ENCODE assay signal across 27 mouse cellular contexts in the genomic region with DNA sequence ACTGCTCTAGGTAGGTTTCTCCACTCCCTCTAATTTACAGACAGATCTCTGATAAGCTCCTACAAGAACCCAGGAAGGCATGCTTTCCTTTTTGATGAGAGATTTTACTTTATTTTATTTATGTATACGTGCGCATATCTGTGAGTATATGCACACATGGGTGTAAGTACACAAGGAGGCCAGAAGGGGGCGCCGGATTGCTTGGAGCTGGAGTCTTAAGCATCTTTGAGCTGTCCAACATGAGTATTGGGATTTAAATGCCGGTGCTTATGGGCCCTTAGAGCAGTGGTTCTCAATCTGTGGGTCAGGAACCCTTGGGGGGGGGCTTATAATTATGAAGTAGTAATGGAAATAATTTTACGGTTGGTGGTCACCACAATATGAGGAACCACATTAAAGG. TPM values are rescaled to one million over a fixed set of nuclear protein-coding genes. Genes with fewer than 3 reads are reported as not detected.
A peak's percentile ranks its signal among the peaks of the same experiment; 100 is the strongest.
DNase-seq lines count a peak whose midpoint lies in the region; ATAC-seq and TF ChIP-seq lines count a peak whose summit lies in the region.
"Had no signal": no experiment of that assay in that cellular context is flagged by ENCODE, and none has a peak within 500 bp of the region (broad histone marks: within the 10 kb centered on the region; RNA-seq: fewer than 3 reads in every experiment).

No protein-coding gene starts in this region.

- H3K27me3 ChIP-seq in forebrain, postnatal 0 days (ENCODE audit: insufficient read depth, low read length) = no peaks in the 10 kb centered on the region
- H3K27me3 ChIP-seq in forebrain, embryonic 10.5 days (ENCODE audit: poor library complexity, severe bottlenecking) = 0 out of 2 replicates have a peak, but pooled peaks cover 3% of the 10 kb centered on the region
- no peaks in the 10 kb centered on the region for H3K27me3 ChIP-seq in testis, adult 2 months (ENCODE audit: control insufficient read depth, insufficient read depth, low read length)
- H3K27me3 ChIP-seq: embryonic facial prominence, embryonic 15.5 days; forebrain, embryonic 15.5 days had no signal

- 0 out of 2 replicates have a peak, but pooled peaks have one; percentile 18 for TF ChIP-seq CTCF in forebrain, postnatal 0 days (IDR thresholded peaks at IDR 0.05; ENCODE audit: low read depth)
- peak; percentile 6 for TF ChIP-seq CTCF in left cerebral cortex, adult 2 months (IDR thresholded peaks at IDR 0.05)
- peak; percentile 46; the same call in 1 of the 2 replicates for TF ChIP-seq CTCF in testis, adult 2 months (IDR thresholded peaks at IDR 0.05; ENCODE audit: control insufficient read depth, insufficient read depth, insufficient replicate concordance, low read depth, low read length)

- H3K9ac ChIP-seq in forebrain, postnatal 0 days = no peak overlapping the region
- H3K9ac ChIP-seq: embryonic facial prominence, embryonic 15.5 days; forebrain, embryonic 15.5 days; heart, embryonic 12.5 days; hindbrain, embryonic 14.5 days had no signal

- no peak for DNase-seq in forebrain, postnatal 0 days
- DNase-seq in forebrain, embryonic 10.5 days (ENCODE audit: extremely low spot score, low spot score) = no peak
- DNase-seq in left cerebral cortex, adult 2 months (ENCODE audit: extremely low spot score in 1 of 2, low spot score in 2 of 2) = no peak
- no peak for DNase-seq in left cerebral cortex, adult 11 months (ENCODE audit: low spot score)
- no peak for DNase-seq in testis, postnatal 14 days (ENCODE audit: low spot score)
- DNase-seq in testis, postnatal 10 days (ENCODE audit: low spot score) = peak; percentile 51
- DNase-seq in thymus, postnatal 14 days = no peak
- DNase-seq: adrenal gland, postnatal 10 days; B cell, adult 2 months; cerebellum, adult 18-20 months; cerebellum, postnatal 10 days; embryo, embryonic 11 days; gastrocnemius, postnatal 25 days had no signal

- no peak for TF ChIP-seq POLR2A in testis, adult 2 months (IDR thresholded peaks at IDR 0.05; ENCODE audit: control insufficient read depth, low read depth, low read length)

- H3K36me3 ChIP-seq in forebrain, postnatal 0 days (ENCODE audit: insufficient read depth) = no peaks in the 10 kb centered on the region
- H3K36me3 ChIP-seq in forebrain, embryonic 10.5 days (replicated peaks) = no peaks in the 10 kb centered on the region
- no peaks in the 10 kb centered on the region for H3K36me3 ChIP-seq in testis, adult 2 months (ENCODE audit: control insufficient read depth, insufficient read depth, low read length)
- H3K36me3 ChIP-seq: embryonic facial prominence, embryonic 15.5 days; forebrain, embryonic 15.5 days; heart, embryonic 12.5 days; hindbrain, embryonic 10.5 days had no signal

- H3K4me2 ChIP-seq in forebrain, postnatal 0 days (ENCODE audit: low read depth) = no peak overlapping the region
- H3K4me2 ChIP-seq: embryonic facial prominence, embryonic 15.5 days; forebrain, embryonic 15.5 days; heart, embryonic 12.5 days; hindbrain, embryonic 14.5 days had no signal

- no peaks in the 10 kb centered on the region for H3K4me1 ChIP-seq in forebrain, postnatal 0 days (ENCODE audit: insufficient read depth)
- H3K4me1 ChIP-seq in forebrain, embryonic 10.5 days = peaks cover 8% of the 10 kb centered on the region; the same call in 1 of the 2 replicates
- no peaks in the 10 kb centered on the region for H3K4me1 ChIP-seq in testis, adult 2 months (ENCODE audit: control insufficient read depth, insufficient read depth, low read length)
- H3K4me1 ChIP-seq: heart, embryonic 12.5 days had no signal

- H3K9me3 ChIP-seq in forebrain, postnatal 0 days (ENCODE audit: low read length) = no peaks in the 10 kb centered on the region
- H3K9me3 ChIP-seq in forebrain, embryonic 10.5 days = peaks cover 10% of the 10 kb centered on the region
- H3K9me3 ChIP-seq: embryonic facial prominence, embryonic 15.5 days; forebrain, embryonic 15.5 days had no signal

- H3K27ac ChIP-seq in forebrain, postnatal 0 days (ENCODE audit: low read depth, low read length) = no peak overlapping the region
- H3K27ac ChIP-seq in forebrain, embryonic 10.5 days = no peak overlapping the region
- H3K27ac ChIP-seq in left cerebral cortex, adult 2 months = no peak overlapping the region
- no peak overlapping the region for H3K27ac ChIP-seq in testis, adult 2 months (ENCODE audit: control insufficient read depth, insufficient read depth, low read depth, low read length)
- H3K27ac ChIP-seq: embryonic facial prominence, embryonic 15.5 days; forebrain, embryonic 15.5 days; hindbrain, embryonic 10.5 days; hindbrain, embryonic 14.5 days had no signal

- no peak overlapping the region for H3K4me3 ChIP-seq in forebrain, postnatal 0 days (ENCODE audit: low read depth, low read length)
- H3K4me3 ChIP-seq in forebrain, embryonic 10.5 days = no peak overlapping the region
- no peak overlapping the region for H3K4me3 ChIP-seq in left cerebral cortex, adult 2 months
- no peak overlapping the region for H3K4me3 ChIP-seq in testis, adult 2 months (ENCODE audit: control insufficient read depth, low read depth, low read length)
- H3K4me3 ChIP-seq: embryonic facial prominence, embryonic 15.5 days; erythroblast, embryonic 14.5 days; forebrain, embryonic 15.5 days; heart, embryonic 12.5 days; hindbrain, embryonic 10.5 days had no signal

- WGBS in forebrain, postnatal 0 days = 98% methylated on average over 6 of the region's 6 CpGs
- 93% methylated on average over 6 of the region's 6 CpGs for whole genome bisulfite sequencing in forebrain, embryonic 10.5 days

- intact Hi-C loops in left cerebral cortex, adult 2 months (cut with DNase I) = no loop called here

- no peak for ATAC-seq in forebrain, postnatal 0 days
- ATAC-seq: CD4-positive, CD25-positive, alpha-beta regulatory T cell, adult 4 months; forebrain, embryonic 15.5 days had no signal

RNA-seq across cellular contexts. Expression of a gene that starts 39.4 kb away (rescaled TPM):
- total RNA-seq in forebrain, postnatal 0 days (2014; rRNA removed) = 0.05 and 0.08 TPM in 2 replicates
- polyA plus RNA-seq in forebrain, postnatal 0 days (2015; fragmentation: Nextera tagmentation; extraction: Ambion mirVana) = 0.30 and 0.40 TPM in 2 replicates
- polyA plus RNA-seq in forebrain, embryonic 10.5 days (2016; fragmentation: Nextera tagmentation; extraction: Ambion mirVana) = not detected in 2 replicates
- not detected for total RNA-seq in left cerebral cortex, adult 2 months (2021)
- polyA plus RNA-seq in testis, adult 2 months (2012; rRNA removed) = 247 and 266 TPM in 2 replicates
- total RNA-seq: adrenal gland, postnatal 10 days; gastrocnemius, postnatal 25 days; granulocyte monocyte progenitor cell, adult 5-6 weeks; heart, adult 8-10 months; heart, postnatal 25 days had no signal
- polyA plus RNA-seq: embryonic facial prominence, embryonic 11.5 days; embryonic facial prominence, embryonic 15.5 days; erythroblast, embryonic 14.5 days; forebrain, embryonic 11.5 days; heart, embryonic 12.5 days; heart, embryonic 16.5 days; hindbrain, embryonic 10.5 days had no signal

Comparison
In these comparisons a context has a peak if more than half of its experiments do, and no peak if none do; other contexts are left out.
1. RNA of a gene that starts 39.4 kb away (polyA plus RNA-seq): 247 to 266 TPM in testis, adult 2 months; 0.30 to 0.40 TPM in forebrain, postnatal 0 days and not detected in forebrain, embryonic 10.5 days; every median in the first group is over 100 times any median in the second.
2. Peak in every context shown above with its lines, with median percentiles within 50 percentile points of each other: CTCF ChIP-seq.